Comparison of ENCODE assay signal across 8 mouse cellular contexts in the genomic region with DNA sequence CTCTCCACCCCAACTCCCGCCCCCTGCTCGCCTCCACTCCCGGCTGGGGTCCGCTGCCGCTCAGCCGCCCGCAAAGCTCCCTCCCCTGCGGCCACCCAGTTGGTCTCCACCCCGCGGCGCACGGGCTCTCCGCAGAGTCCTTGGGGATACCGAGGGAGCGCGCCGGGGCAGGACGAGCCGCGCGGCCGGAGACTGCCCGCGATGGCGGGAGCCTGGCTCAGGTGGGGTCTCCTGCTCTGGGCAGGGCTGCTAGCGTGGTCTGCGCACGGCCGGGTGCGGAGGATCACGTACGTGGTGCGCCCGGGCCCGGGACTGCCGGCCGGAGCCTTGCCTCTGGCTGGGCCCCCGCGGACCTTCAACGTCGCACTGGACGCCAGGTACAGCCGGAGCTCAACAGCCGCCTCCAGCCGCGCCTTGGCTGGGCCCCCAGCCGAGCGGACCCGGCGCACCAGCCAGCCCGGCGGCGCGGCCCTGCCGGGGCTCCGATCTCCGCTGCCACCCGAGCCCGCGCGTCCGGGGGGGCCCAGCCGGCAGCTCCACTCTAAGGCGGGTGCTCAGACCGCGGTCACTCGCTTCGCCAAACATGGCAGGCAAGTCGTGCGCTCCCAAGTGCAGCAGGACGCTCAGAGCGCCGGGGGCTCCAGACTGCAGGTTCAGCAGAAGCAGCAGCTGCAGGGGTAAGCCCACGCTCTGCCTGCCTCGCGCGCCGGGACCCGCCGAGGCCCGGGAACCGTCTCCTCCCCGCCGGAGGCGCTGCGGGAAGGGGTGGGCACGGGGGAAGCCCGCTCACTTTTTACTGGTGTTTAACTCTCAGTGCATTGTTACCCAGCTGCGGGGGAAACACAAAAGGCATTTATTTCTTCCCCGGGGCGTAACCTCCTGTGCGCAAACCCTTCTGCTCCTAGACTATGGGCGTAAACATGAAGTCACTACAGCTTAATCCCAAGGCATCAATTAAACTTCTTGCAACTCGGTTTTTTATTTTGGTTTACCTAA. TPM values are rescaled to one million over a fixed set of nuclear protein-coding genes. Genes with fewer than 3 reads are reported as not detected.
DNase-seq lines count a peak whose midpoint lies in the region; ATAC-seq lines count a peak whose summit lies in the region.

No protein-coding gene starts in this region.

- no peaks in the 10 kb centered on the region for H3K27me3 ChIP-seq in forebrain, embryonic 14.5 days (replicated peaks; ENCODE audit: control insufficient read depth, insufficient read depth, low read length)

- ATAC-seq in forebrain, embryonic 14.5 days: peak; percentile 61
- no peak for ATAC-seq in monocyte, adult 5-6 weeks (replicated peaks; ENCODE audit: insufficient number of reproducible peaks, low FRiP score, low TSS enrichment, poor library complexity, severe bottlenecking)

- peak overlapping the region; percentile 79 for H3K4me3 ChIP-seq in forebrain, embryonic 14.5 days (ENCODE audit: low read depth, low read length)

- H3K9ac ChIP-seq in forebrain, embryonic 14.5 days (ENCODE audit: low read length): peak overlapping the region; percentile 75

- H3K4me2 ChIP-seq in forebrain, embryonic 14.5 days (ENCODE audit: low read length): peak overlapping the region; percentile 100

- H3K4me1 ChIP-seq in forebrain, embryonic 14.5 days (ENCODE audit: control insufficient read depth, insufficient read depth, low read length): peaks cover 5% of the 10 kb centered on the region; the same call in 1 of the 2 replicates

- H3K27ac ChIP-seq in forebrain, embryonic 14.5 days (ENCODE audit: low read depth, low read length): peak overlapping the region; percentile 65; the same call in 1 of the 2 replicates

- WGBS in forebrain, embryonic 14.5 days: under 1% methylated on average over 86 of the region's 94 CpGs

- H3K36me3 ChIP-seq in forebrain, embryonic 14.5 days (ENCODE audit: control insufficient read depth, insufficient read depth, low read length): no peaks in the 10 kb centered on the region

- no peaks in the 10 kb centered on the region for H3K9me3 ChIP-seq in forebrain, embryonic 14.5 days (replicated peaks; ENCODE audit: control insufficient read depth, low read length)

- peak; percentile 47 for DNase-seq in ES-CJ7 (ENCODE audit: low read depth, low spot score)
- peak; percentile 66 for DNase-seq in adrenal gland, adult 2 months
- peak; percentile 64 for DNase-seq in forebrain, embryonic 14.5 days (ENCODE audit: low spot score)
- DNase-seq in heart, postnatal 4 days: peak; percentile 68
- peak; percentile 36 for DNase-seq in left cerebral cortex, postnatal 4 days
- peak; percentile 61 for DNase-seq in mesoderm, embryonic 11.5 days (ENCODE audit: low read depth, low spot score)
- peak; percentile 41 for DNase-seq in right cerebral cortex, postnatal 4 days

- intact Hi-C loops in left cerebral cortex, postnatal 4 days (cut with DNase I): loop anchor here (2.0 to 5.0 kb wide), 2 partner anchors 195 to 531 kb away; no protein-coding TSS in a partner anchor

RNA-seq across cellular contexts. Expression of a gene that starts 0.6 kb away (rescaled TPM):
- total RNA-seq in adrenal gland, adult 2 months (2021): 10 to 100 TPM; 12.7 to 15.1 TPM
- polyA plus RNA-seq in adrenal gland, adult 2 months (2012; rRNA removed): 13.0 and 13.4 TPM in 2 replicates
- 4.2 and 4.5 TPM in 2 replicates for polyA plus RNA-seq in forebrain, embryonic 14.5 days (2014; fragmentation: Nextera tagmentation; extraction: Ambion mirVana)
- 10 to 100 TPM; 63.8 to 67.0 TPM for total RNA-seq in heart, postnatal 4 days (2021)
- 1 to 10 TPM; 3.1 to 3.3 TPM for total RNA-seq in left cerebral cortex, postnatal 4 days (2021)
- 1.0 to 10.5 TPM in 2 of 3 replicates, not detected in the other for total RNA-seq in monocyte, adult 5-6 weeks (2017)
